Mouse (Mus musculus): ENCODE results near the gene Riiad1.

- TF ChIP-seq CTCF (IDR thresholded peaks at IDR 0.05 in 2 of 3, conservative IDR thresholded peaks at IDR 0.05 in 1 of 3; ENCODE audit: control insufficient read depth in 1 of 3, insufficient read depth in 1 of 3, low read depth in 2 of 3, low read length in 3 of 3, poor library complexity in 1 of 3, severe bottlenecking in 1 of 3) (no peak), POLR2AphosphoS2 (IDR thresholded peaks at IDR 0.05; ENCODE audit: low read length) (no peak), NRF1 (IDR thresholded peaks at IDR 0.05; ENCODE audit: insufficient read depth, low read depth, low read length, poor library complexity, severe bottlenecking) (no peak), USF2 (IDR thresholded peaks at IDR 0.05; ENCODE audit: borderline replicate concordance in 1 of 2, insufficient read depth in 1 of 2, low read depth in 1 of 2, low read length in 2 of 2) (no peak), POLR2A (IDR thresholded peaks at IDR 0.05; ENCODE audit: control insufficient read depth in 1 of 2, insufficient read depth in 1 of 2, low read depth in 1 of 2, low read length in 2 of 2, poor library complexity in 1 of 2) (no peak), EP300 (IDR thresholded peaks at IDR 0.05; ENCODE audit: low read depth in 1 of 2, low read length in 2 of 2) (peak in 1 of 2 experiments; percentile 55; a peak in 2 of 4 replicates), POLR2AphosphoS5 (IDR thresholded peaks at IDR 0.05; ENCODE audit: borderline replicate concordance, low read depth, low read length) (no peak), E2F4 (IDR thresholded peaks at IDR 0.05; ENCODE audit: borderline replicate concordance, low read depth, low read length) (no peak), ZKSCAN1 (IDR thresholded peaks at IDR 0.05; ENCODE audit: low read depth, low read length) (no peak), USF1 (IDR thresholded peaks at IDR 0.05; ENCODE audit: low read depth, low read length) (no peak), MAZ (IDR thresholded peaks at IDR 0.05; ENCODE audit: low read depth, low read length) (no peak), CHD2 (IDR thresholded peaks at IDR 0.05; ENCODE audit: low read length) (no peak), MAFK (IDR thresholded peaks at IDR 0.05; ENCODE audit: borderline replicate concordance, low read depth, low read length) (no peak), CHD1 (IDR thresholded peaks at IDR 0.05; ENCODE audit: low read depth, low read length) (no peak)
Observed at GRCm38 (mm10) chr3:94473567-94474232, 6.4 kb downstream of the Riiad1 start.
